Mouse (Mus musculus) bone marrow macrophage, adult 2 months (primary cell): ENCODE measurements at regions not wholly inside any gene's neighbourhood (a gene's known extent, or its start where the extent isn't known, plus 50 kb on each side); places are given as distances from the start of the nearest gene placed in this dataset.

ENCODE experiments used
- H3K27ac ChIP-seq: 2 replicates; pipeline ENCODE4 v1.5.1; 2012; ENCODE audit warnings: low read depth, low read length; ENCODE audit not compliant: insufficient read depth
- H3K4me1 ChIP-seq: 2 replicates; pipeline ENCODE4 v1.6.1; 2012; ENCODE audit warnings: low read length; ENCODE audit not compliant: control insufficient read depth, insufficient read depth
- H3K4me3 ChIP-seq: 2 replicates; pipeline ENCODE4 v1.5.1; 2012; ENCODE audit warnings: mild to moderate bottlenecking, low read length, moderate library complexity; ENCODE audit not compliant: insufficient read depth
- CTCF ChIP-seq: IDR thresholded peaks from 2 replicates; pipeline ENCODE4 v1.5.1; 2012; ENCODE audit warnings: low read depth, mild to moderate bottlenecking, low read length, moderate library complexity
- POLR2A ChIP-seq: IDR thresholded peaks from 2 replicates; pipeline ENCODE4 v1.6.1; 2012; ENCODE audit warnings: mild to moderate bottlenecking, low read depth, low read length, borderline replicate concordance

DNA sequence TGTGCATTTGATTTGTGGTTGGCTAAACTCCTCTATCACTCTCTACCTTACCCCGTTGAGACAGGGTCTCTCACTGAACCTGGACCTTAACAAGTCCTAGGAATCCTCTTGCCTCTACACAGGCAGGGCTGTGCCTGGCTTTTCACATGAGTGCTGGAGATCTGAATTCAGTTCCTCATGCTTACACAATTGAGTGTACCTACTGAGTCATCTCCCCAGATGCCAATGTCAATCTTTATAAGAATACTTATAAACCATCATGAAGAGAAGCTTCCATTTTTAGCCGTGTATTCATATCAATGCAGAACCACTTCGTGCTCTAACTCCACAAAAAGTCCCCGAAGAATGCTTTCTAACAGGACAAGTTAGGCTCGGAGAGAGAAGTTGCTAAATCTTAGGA is 83.1 kb upstream of the Zc3h12c start:
- H3K4me1 ChIP-seq: peaks cover 15% of the 10 kb centered on the region
- H3K27ac ChIP-seq: no peak overlapping the region
- H3K4me3 ChIP-seq: no peak overlapping the region
- TF ChIP-seq CTCF (no peak), POLR2A (no peak)

DNA sequence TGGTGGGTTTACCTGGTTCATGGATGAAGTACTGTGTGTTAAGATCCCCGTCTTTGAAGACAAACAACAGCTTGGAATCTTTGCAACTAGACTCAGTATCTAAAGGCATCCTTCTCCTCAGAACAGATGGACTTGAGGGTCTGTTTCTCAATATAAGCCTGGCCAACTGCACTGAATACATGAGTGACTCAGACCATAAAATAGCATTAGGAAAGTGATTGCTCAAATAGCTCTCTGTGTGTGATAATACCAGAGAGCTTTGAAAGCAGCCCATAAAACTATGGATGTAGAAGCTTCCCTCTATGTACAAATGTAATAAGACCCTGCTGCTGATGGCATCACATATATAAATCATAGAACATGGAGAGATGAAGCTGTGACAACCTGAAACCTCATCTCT is 78.3 kb upstream of the Zc3h12c start:
- TF ChIP-seq CTCF (no peak), POLR2A (no peak)
- Histone ChIP-seq H3K27ac (no peak overlapping the region), H3K4me1 (peaks cover 36% of the 10 kb centered on the region)

DNA sequence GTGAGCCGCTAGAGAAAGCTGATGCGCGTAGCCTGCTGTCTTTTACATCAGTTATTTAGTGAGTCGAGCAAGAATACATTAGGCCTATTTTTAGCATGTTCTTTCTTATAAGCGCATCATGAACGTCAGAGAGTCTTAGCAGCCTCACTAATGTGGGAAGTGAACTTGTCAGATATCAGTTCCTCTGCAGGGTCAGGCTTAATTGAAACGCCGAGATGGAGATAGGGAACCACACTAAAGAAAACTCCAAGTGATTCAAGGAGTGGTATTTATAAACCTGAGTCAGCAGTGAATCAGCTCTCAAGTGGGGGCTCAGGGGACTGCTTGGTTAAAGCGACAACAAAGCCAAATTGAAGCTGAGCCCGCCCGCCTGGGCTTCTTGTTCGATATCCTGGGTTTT is 75.7 kb upstream of the Zc3h12c start:
- H3K4me1 ChIP-seq: peaks cover 27% of the 10 kb centered on the region
- TF ChIP-seq CTCF (no peak), POLR2A (no peak)
- H3K27ac ChIP-seq: no peak overlapping the region
- no peak overlapping the region for H3K4me3 ChIP-seq

More for the DNA sequence above, 78.3 kb upstream of the Zc3h12c start:
- no peak overlapping the region for H3K4me3 ChIP-seq

DNA sequence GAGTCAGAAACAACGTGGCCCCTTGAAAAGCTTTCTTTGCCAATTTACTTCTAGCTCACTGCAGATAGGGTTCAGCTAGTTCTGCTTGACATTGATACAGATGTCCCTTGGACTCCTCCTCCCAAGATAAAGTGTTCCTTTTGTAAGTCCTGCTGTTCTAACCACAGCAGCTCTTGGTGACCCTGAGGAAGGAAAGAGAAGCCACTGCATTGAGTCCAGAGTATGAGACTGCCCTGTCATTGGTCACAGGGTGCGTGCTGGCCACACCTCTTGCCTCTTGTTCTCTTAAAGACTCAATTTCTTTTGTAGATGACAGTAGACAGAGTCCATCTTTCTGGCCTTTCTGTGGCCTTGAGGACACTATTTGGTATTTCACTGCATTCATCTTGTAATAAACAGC is 74.7 kb upstream of the Zc3h12c start:
- Histone ChIP-seq H3K4me1 (peaks cover 24% of the 10 kb centered on the region), H3K27ac (no peak overlapping the region), H3K4me3 (no peak overlapping the region)
- TF ChIP-seq POLR2A: no peak

DNA sequence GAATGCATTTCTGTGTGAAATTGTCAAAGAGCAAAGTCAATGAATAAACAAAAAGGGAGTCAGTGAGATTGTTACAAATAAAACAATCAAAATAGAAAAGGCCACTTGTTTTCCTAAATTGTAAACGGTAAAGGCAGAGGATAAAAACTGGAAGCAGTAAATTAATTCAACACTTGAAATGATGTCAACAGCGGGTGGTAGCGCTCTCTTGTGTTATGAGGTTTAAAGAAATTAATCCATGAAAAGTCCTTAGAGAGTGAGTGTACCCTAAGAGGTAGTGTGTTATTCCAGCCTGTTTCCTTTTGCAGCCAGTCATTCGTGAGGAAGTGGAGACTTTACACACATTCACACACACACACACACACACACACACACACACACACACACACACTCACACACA is 73.2 kb upstream of the Zc3h12c start:
- TF ChIP-seq POLR2A (no peak), CTCF (no peak)
- peaks cover 23% of the 10 kb centered on the region for H3K4me1 ChIP-seq
- H3K4me3 ChIP-seq: no peak overlapping the region
- H3K27ac ChIP-seq: no peak overlapping the region

DNA sequence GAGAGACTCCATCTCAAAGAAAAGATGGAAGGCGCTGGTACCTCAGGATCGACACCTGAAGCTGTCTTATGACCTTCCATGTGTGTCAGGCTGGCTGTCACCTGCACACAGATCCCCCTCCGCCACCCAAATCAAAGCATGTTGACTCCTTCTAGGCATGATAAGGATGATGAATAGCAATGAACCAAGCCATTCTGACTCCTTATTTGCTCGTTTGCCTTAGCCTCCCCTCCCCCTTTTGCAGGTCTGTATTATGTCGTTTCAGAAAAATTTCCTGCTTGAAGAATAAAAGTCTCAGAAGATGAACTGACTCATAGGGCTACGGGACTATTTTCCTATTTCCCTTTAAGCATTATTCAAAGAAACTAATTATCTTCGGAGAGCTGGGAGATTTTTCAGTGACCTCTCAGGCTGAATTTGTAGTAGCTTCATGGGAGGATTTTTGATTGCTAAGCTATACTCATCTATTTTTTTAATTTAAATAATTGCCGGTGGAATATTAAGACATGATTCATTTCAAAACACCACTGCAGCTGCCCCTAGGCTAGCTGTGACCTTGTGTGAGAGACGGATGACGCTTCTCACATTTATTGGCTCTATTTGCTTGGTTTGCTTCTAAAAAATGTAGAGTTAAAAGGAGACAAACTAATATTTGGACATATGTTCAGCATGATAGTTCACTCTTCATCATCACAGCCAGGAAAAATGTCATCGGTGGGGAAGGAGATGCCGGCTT is 72.4 kb upstream of the Zc3h12c start:
- H3K27ac ChIP-seq: no peak overlapping the region
- no peak for TF ChIP-seq POLR2A
- no peak overlapping the region for H3K4me3 ChIP-seq
- peaks cover 18% of the 10 kb centered on the region for H3K4me1 ChIP-seq

DNA sequence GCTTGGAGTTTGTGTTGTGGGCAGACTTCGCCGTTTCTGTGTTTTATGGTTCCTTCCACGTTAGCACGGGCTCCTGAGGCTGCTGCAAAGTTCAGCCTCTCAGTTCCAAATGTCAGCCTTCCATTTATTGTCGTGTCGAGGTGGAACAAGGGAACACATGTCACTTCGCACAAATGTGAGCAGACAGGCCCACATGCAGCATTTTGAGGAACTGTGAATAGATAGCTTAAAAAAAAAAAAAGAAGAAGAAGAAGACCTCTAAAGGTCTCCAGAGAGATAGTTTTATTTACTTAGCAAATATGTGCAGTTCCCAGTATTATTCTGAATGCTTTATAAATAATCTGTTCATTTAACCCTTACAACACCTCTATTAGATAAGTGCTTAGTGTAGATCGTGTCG is 66.4 kb upstream of the Zc3h12c start:
- Histone ChIP-seq H3K4me1 (peaks cover 12% of the 10 kb centered on the region), H3K27ac (no peak overlapping the region), H3K4me3 (no peak overlapping the region)
- TF ChIP-seq CTCF (no peak), POLR2A (no peak)

DNA sequence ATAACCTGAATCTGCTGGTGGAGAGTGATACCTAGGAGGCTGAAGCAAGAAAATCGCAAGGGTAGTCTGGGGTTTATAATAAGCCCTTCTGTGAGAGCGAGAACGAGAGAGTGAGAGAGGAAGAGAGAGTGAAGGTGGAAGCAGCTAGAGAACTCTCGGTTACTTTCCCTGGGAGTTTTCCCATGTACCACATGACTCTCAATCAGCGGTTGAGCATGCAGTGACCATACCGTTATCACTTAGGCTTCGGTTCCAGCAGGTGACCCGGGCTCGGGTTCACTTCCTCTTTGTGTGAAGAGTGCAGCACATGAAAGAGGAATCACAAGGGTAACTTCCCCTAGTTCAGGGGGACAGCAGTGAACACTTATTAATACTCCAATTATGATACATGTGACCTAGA is 61.2 kb upstream of the Zc3h12c start:
- Histone ChIP-seq H3K4me1 (peaks cover 18% of the 10 kb centered on the region), H3K27ac (no peak overlapping the region), H3K4me3 (no peak overlapping the region)
- TF ChIP-seq POLR2A (no peak), CTCF (no peak)

DNA sequence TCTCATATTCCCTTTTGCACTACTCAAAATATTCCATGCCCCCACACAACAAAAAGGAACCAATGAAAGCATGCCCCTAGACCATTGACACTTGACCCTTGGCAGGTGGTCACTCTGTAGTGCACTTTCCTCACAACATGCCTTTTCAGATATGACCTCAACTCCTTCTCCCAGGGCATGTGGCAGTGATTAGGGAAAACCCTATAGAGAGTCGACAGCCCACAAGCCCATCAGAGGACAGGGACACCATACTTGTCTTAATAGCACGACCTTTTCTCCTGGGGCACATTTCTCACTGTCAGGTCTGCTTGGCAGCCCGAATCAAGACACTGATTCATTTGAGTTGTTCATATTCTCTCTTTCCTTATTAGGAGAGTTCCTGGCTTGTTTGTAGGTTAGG is 57.3 kb upstream of the Zc3h12c start:
- Histone ChIP-seq H3K27ac (no peak overlapping the region), H3K4me3 (no peak overlapping the region), H3K4me1 (peaks cover 24% of the 10 kb centered on the region)
- TF ChIP-seq POLR2A (no peak), CTCF (no peak)

DNA sequence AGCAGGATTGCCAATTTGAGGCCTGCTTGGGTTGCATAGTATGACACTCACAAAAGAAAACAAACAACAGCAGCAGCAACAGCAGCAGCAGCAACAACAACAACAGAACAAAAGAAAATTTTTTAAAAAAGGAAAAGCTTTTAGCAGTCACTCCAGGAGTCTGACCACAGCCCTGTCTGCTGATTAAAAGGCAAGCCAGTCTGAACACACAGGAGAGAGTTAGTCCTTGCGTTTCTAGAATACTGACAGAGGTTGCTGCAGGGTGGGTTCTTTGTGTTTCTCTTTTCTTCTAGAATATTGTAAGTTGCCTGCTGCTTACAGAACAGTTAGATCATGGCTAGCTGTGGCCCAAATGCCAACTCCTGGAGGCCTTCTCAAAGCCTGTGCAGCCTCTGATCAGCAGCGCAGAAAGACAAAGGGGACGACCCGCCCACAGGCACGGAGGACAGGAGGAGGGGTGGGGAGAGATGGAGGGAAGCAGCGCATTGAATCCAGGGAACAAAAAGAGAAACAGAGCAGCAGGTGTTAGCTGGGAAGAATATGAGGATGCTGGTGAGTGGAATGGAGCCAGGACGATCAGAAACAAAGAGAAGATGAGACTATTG is 55.2 kb upstream of the Zc3h12c start:
- Histone ChIP-seq H3K4me3 (no peak overlapping the region), H3K4me1 (peaks cover 20% of the 10 kb centered on the region), H3K27ac (no peak overlapping the region)
- no peak for TF ChIP-seq CTCF
- no peak for TF ChIP-seq POLR2A
